Mouse (Mus musculus): ENCODE data around the gene Igsf11.

DNA sequence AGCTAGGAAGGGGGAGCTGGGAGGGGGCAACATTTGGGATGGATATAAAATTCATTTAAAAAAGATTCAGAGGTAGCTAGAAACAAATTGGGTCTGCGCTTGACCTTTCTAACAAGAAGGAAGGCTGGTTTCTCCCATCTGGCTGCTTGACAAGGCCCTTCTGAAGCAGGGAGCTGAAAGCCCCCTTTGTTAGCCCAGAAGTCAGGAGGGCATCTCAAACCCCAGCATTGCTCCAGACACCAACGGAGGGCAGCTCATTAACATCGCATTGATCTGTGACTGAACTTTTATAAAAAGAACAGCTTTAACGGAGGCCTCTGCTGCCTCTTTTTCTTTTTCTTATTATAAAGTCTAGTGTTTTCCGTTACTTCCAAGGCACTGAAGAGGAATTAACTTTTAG lies 151.9 kb downstream of the Igsf11 start:
- TF ChIP-seq CTCF (IDR thresholded peaks at IDR 0.05; ENCODE audit: low read depth, low read length) (no peak), POLR2A (IDR thresholded peaks at IDR 0.05; ENCODE audit: extremely low read depth, insufficient read depth, low read length) (no peak)

All from liver, adult 2 months (tissue).